Mouse (Mus musculus): ENCODE measurements around the gene Abcc1.

GRCm38 (mm10) chr16:14439081-14439480 lies 77.7 kb downstream of the Abcc1 start:
- no peak for TF ChIP-seq POLR2A (IDR thresholded peaks at IDR 0.05; ENCODE audit: extremely low read depth, insufficient read depth, low read length)
- no peak for TF ChIP-seq CTCF (IDR thresholded peaks at IDR 0.05; ENCODE audit: low read depth, low read length)

Data from liver, adult 2 months (tissue).